Mouse (Mus musculus): ENCODE data around the gene Depdc5. TPM values are rescaled to one million over a fixed set of nuclear protein-coding genes. Genes with fewer than 3 reads are reported as not detected.

Gene Depdc5
- polyA plus RNA-seq, 1 experiment from 2014 or later, result 14.4 TPM

- 76% methylated on average over 4 of the region's 4 CpGs for WGBS (ENCODE audit: insufficient replicate concordance)
- peaks cover 77% of the 10 kb centered on the region for H3K36me3 ChIP-seq
Observed at GRCm38 (mm10) chr5:32922906-32923305, 59.4 kb downstream of the Depdc5 start.

GRCm38 (mm10) chr5:32930761-32931160 lies 67.3 kb downstream of the Depdc5 start:
- WGBS (ENCODE audit: insufficient replicate concordance), result 54% methylated on average over 2 of the region's 2 CpGs
- no peak overlapping the region for H3K27ac ChIP-seq
- no peak overlapping the region for H3K4me3 ChIP-seq
- H3K4me1 ChIP-seq, result no peaks in the 10 kb centered on the region
- no peak overlapping the region for H3K4me2 ChIP-seq
- H3K9ac ChIP-seq, result no peak overlapping the region
- H3K9me3 ChIP-seq (replicated peaks), result no peaks in the 10 kb centered on the region
- H3K27me3 ChIP-seq (replicated peaks), result no peaks in the 10 kb centered on the region
- no peak for ATAC-seq
- H3K36me3 ChIP-seq, result peaks cover 73% of the 10 kb centered on the region

More at GRCm38 (mm10) chr5:32922906-32923305, 59.4 kb downstream of the Depdc5 start:
- no peak overlapping the region for H3K27ac ChIP-seq
- peaks cover 7% of the 10 kb centered on the region; the same call in 1 of the 2 replicates for H3K4me1 ChIP-seq
- no peaks in the 10 kb centered on the region for H3K9me3 ChIP-seq (replicated peaks)
- no peak for ATAC-seq
- no peak overlapping the region for H3K4me2 ChIP-seq
- no peak overlapping the region for H3K4me3 ChIP-seq
- H3K27me3 ChIP-seq (replicated peaks), result no peaks in the 10 kb centered on the region
- no peak overlapping the region for H3K9ac ChIP-seq

- no peaks in the 10 kb centered on the region for H3K4me1 ChIP-seq
- H3K27ac ChIP-seq, result no peak overlapping the region
- no peaks in the 10 kb centered on the region for H3K27me3 ChIP-seq (replicated peaks)
- 59% methylated on average over 2 of the region's 2 CpGs for WGBS (ENCODE audit: insufficient replicate concordance)
- no peak overlapping the region for H3K4me2 ChIP-seq
- ATAC-seq, result no peak
- H3K4me3 ChIP-seq, result no peak overlapping the region
- H3K9me3 ChIP-seq (replicated peaks), result no peaks in the 10 kb centered on the region
- H3K36me3 ChIP-seq, result peaks cover 72% of the 10 kb centered on the region
- no peak overlapping the region for H3K9ac ChIP-seq
Observed at GRCm38 (mm10) chr5:32934654-32935053, 71.2 kb downstream of the Depdc5 start.

- Histone ChIP-seq H3K4me2 (no peak overlapping the region), H3K4me1 (no peaks in the 10 kb centered on the region), H3K36me3 (peaks cover 88% of the 10 kb centered on the region), H3K9me3 (replicated peaks) (no peaks in the 10 kb centered on the region), H3K9ac (no peak overlapping the region), H3K27me3 (replicated peaks) (no peaks in the 10 kb centered on the region), H3K4me3 (no peak overlapping the region), H3K27ac (no peak overlapping the region)
- no peak for ATAC-seq
- 73% methylated on average over 7 of the region's 7 CpGs for WGBS (ENCODE audit: insufficient replicate concordance)
Observed at GRCm38 (mm10) chr5:32940586-32940985, 77.1 kb downstream of the Depdc5 start.

- no peak for ATAC-seq
- no peak overlapping the region for H3K9ac ChIP-seq
- H3K4me2 ChIP-seq, result no peak overlapping the region
- peaks cover 86% of the 10 kb centered on the region for H3K36me3 ChIP-seq
- no peaks in the 10 kb centered on the region for H3K27me3 ChIP-seq (replicated peaks)
- 86% methylated on average over 8 of the region's 8 CpGs for WGBS (ENCODE audit: insufficient replicate concordance)
- H3K9me3 ChIP-seq (replicated peaks), result no peaks in the 10 kb centered on the region
- no peaks in the 10 kb centered on the region for H3K4me1 ChIP-seq
- H3K4me3 ChIP-seq, result no peak overlapping the region
- no peak overlapping the region for H3K27ac ChIP-seq
Observed at GRCm38 (mm10) chr5:32941209-32941924, 77.9 kb downstream of the Depdc5 start.

GRCm38 (mm10) chr5:32950077-32950476 lies 86.6 kb downstream of the Depdc5 start:
- H3K9ac ChIP-seq, result peak overlapping the region; percentile 24; the same call in 1 of the 2 replicates
- peaks cover 70% of the 10 kb centered on the region for H3K36me3 ChIP-seq
- H3K27me3 ChIP-seq (replicated peaks), result no peaks in the 10 kb centered on the region
- no peaks in the 10 kb centered on the region for H3K9me3 ChIP-seq (replicated peaks)
- 77% methylated on average over 6 of the region's 6 CpGs for WGBS (ENCODE audit: insufficient replicate concordance)
- peak overlapping the region; percentile 48 for H3K4me2 ChIP-seq
- H3K27ac ChIP-seq, result peak overlapping the region; percentile 91
- no peak overlapping the region for H3K4me3 ChIP-seq
- ATAC-seq, result 0 out of 2 replicates have a peak, but pooled peaks have one; percentile 14
- peaks cover 26% of the 10 kb centered on the region for H3K4me1 ChIP-seq

- H3K9me3 ChIP-seq (replicated peaks), result no peaks in the 10 kb centered on the region
- no peaks in the 10 kb centered on the region for H3K27me3 ChIP-seq (replicated peaks)
- H3K27ac ChIP-seq, result peak overlapping the region; percentile 91
- no peak overlapping the region for H3K4me3 ChIP-seq
- H3K4me2 ChIP-seq, result peak overlapping the region; percentile 48
- H3K9ac ChIP-seq, result peak overlapping the region; percentile 24; the same call in 1 of the 2 replicates
- 9% methylated on average over 3 of the region's 3 CpGs for WGBS (ENCODE audit: insufficient replicate concordance)
- peaks cover 68% of the 10 kb centered on the region for H3K36me3 ChIP-seq
- ATAC-seq, result peak; percentile 98
- H3K4me1 ChIP-seq, result peaks cover 26% of the 10 kb centered on the region
Observed at GRCm38 (mm10) chr5:32950702-32951274, 87.3 kb downstream of the Depdc5 start.

- Histone ChIP-seq H3K9me3 (replicated peaks) (no peaks in the 10 kb centered on the region), H3K27me3 (replicated peaks) (no peaks in the 10 kb centered on the region), H3K27ac (no peak overlapping the region), H3K4me3 (no peak overlapping the region), H3K36me3 (peaks cover 63% of the 10 kb centered on the region), H3K9ac (no peak overlapping the region), H3K4me2 (no peak overlapping the region), H3K4me1 (peaks cover 17% of the 10 kb centered on the region)
- WGBS (ENCODE audit: insufficient replicate concordance), result 87% methylated on average over 4 of the region's 4 CpGs
- no peak for ATAC-seq
Observed at GRCm38 (mm10) chr5:32955716-32956115, 92.2 kb downstream of the Depdc5 start.

- no peak overlapping the region for H3K9ac ChIP-seq
- H3K4me3 ChIP-seq, result no peak overlapping the region
- H3K9me3 ChIP-seq (replicated peaks), result no peaks in the 10 kb centered on the region
- no peak overlapping the region for H3K4me2 ChIP-seq
- H3K4me1 ChIP-seq, result 0 out of 2 replicates have a peak, but pooled peaks cover 3% of the 10 kb centered on the region
- H3K27me3 ChIP-seq (replicated peaks), result no peaks in the 10 kb centered on the region
- H3K36me3 ChIP-seq, result peaks cover 66% of the 10 kb centered on the region
- no peak overlapping the region for H3K27ac ChIP-seq
- no peak for ATAC-seq
- 63% methylated on average over 3 of the region's 3 CpGs for whole genome bisulfite sequencing (ENCODE audit: insufficient replicate concordance)
Observed at GRCm38 (mm10) chr5:32961616-32962015, 98.1 kb downstream of the Depdc5 start.

- no peaks in the 10 kb centered on the region for H3K9me3 ChIP-seq (replicated peaks)
- no peak overlapping the region for H3K4me2 ChIP-seq
- H3K4me1 ChIP-seq, result no peaks in the 10 kb centered on the region
- no peak overlapping the region for H3K27ac ChIP-seq
- no peak overlapping the region for H3K4me3 ChIP-seq
- WGBS (ENCODE audit: insufficient replicate concordance), result 69% methylated on average over 1 of the region's 1 CpGs
- H3K36me3 ChIP-seq, result peaks cover 66% of the 10 kb centered on the region
- H3K27me3 ChIP-seq (replicated peaks), result no peaks in the 10 kb centered on the region
- no peak overlapping the region for H3K9ac ChIP-seq
- ATAC-seq, result no peak
Observed at GRCm38 (mm10) chr5:32962581-32962980, 99.1 kb downstream of the Depdc5 start.

GRCm38 (mm10) chr5:32976541-32976940 lies 113.0 kb downstream of the Depdc5 start:
- H3K4me1 ChIP-seq, result 0 out of 2 replicates have a peak, but pooled peaks cover 7% of the 10 kb centered on the region
- no peak overlapping the region for H3K9ac ChIP-seq
- H3K27me3 ChIP-seq (replicated peaks), result no peaks in the 10 kb centered on the region
- H3K27ac ChIP-seq, result no peak overlapping the region
- no peaks in the 10 kb centered on the region for H3K9me3 ChIP-seq (replicated peaks)
- peaks cover 44% of the 10 kb centered on the region for H3K36me3 ChIP-seq
- no peak overlapping the region for H3K4me2 ChIP-seq
- 57% methylated on average over 4 of the region's 4 CpGs for WGBS (ENCODE audit: insufficient replicate concordance)
- no peak for ATAC-seq
- H3K4me3 ChIP-seq, result no peak overlapping the region

- H3K27me3 ChIP-seq (replicated peaks), result no peaks in the 10 kb centered on the region
- peaks cover 49% of the 10 kb centered on the region for H3K36me3 ChIP-seq
- no peak for ATAC-seq
- no peak overlapping the region for H3K27ac ChIP-seq
- no peak overlapping the region for H3K4me2 ChIP-seq
- H3K4me3 ChIP-seq, result no peak overlapping the region
- no peaks in the 10 kb centered on the region for H3K9me3 ChIP-seq (replicated peaks)
- H3K4me1 ChIP-seq, result 0 out of 2 replicates have a peak, but pooled peaks cover 7% of the 10 kb centered on the region
- no peak overlapping the region for H3K9ac ChIP-seq
Observed at GRCm38 (mm10) chr5:32977179-32977578, 113.7 kb downstream of the Depdc5 start.

All from liver, embryonic 12.5 days (tissue).